Mouse (Mus musculus): ENCODE results near the gene Nop16.

Gene Nop16

DNA sequence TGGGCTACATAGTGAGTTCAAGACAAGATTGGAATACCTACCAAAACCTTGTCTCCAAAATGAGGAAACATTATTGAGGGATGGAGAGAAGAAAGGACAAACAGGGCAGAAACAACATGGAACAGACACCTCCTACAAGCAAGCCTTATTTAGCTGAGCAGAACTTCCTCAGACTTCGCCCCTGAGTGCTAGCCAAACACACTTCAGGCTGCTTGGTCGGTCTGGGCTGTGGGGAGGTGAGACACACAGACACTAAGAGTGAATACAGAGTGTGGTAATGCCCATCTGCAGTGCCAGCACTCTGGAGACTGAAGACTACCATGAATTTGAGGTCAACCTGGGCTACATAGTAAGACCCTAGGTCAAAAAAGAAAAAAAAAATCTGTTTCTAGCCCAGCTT lies 30.2 kb downstream of the Nop16 start:
- DNase-seq: no peak

DNA sequence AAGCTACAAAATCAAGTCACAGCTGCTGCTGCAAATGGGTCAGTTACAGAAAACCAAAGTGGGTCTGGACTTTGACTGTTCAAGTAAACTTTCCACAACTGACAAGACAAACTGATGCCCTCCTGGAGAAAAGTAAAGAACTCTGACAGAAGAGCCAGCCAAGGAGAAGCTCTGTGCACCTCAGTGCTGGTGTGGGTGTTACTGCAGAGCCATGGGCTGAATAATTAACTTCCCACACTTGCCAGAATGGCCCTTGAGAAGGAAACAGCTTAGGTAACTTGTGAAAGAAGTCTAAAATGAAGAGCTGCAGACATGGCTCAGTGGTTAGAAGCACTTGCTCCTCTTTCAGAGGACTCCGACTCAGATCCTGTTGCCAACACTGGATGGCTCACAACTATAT lies 32.2 kb downstream of the Nop16 start:
- DNase-seq: no peak

GRCm38 (mm10) chr13:54556796-54557195 lies 33.1 kb downstream of the Nop16 start:
- peak; percentile 35 for DNase-seq

GRCm38 (mm10) chr13:54556176-54556575 lies 33.7 kb downstream of the Nop16 start:
- DNase-seq: no peak

DNA sequence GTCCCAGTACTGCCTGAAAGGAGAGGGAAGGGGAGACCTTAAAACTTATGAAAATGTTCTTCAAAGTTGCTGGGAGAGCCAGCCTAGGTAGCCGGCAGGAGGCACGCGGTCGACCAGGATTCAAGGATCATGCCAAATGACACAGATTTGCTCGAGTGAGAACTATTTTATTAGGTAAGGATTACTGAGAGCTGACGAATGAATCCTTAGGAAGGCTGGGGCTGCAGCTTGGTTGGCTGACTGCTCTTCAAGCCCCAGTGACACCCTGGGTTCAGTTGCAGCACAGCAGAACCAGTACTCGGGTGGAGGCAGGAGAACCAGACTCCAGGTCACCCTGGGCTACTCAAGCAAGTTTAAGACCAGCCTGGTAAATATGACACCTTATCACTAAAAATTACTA lies 41.9 kb downstream of the Nop16 start:
- no peak for DNase-seq
